Mouse (Mus musculus) lung, postnatal 0 days (tissue): ENCODE data around the gene Tmem184b.

ENCODE experiments used
- CTCF ChIP-seq: IDR thresholded peaks from 2 replicates; pipeline ENCODE4 v1.5.1; 2016; ENCODE audit warnings: antibody characterized with exemption, mild to moderate bottlenecking
- EP300 ChIP-seq: IDR thresholded peaks from 2 replicates; pipeline ENCODE4 v1.6.1; 2016; ENCODE audit warnings: antibody characterized with exemption, mild to moderate bottlenecking, control low read depth

- peak; percentile 52 for TF ChIP-seq CTCF
- TF ChIP-seq EP300 = peak; percentile 15; the same call in 1 of the 2 replicates
Observed at GRCm38 (mm10) chr15:79357036-79357911, 46.1 kb downstream of the Tmem184b start.
